ENCODE assay signal across 25 mouse cellular contexts in the genomic region with DNA sequence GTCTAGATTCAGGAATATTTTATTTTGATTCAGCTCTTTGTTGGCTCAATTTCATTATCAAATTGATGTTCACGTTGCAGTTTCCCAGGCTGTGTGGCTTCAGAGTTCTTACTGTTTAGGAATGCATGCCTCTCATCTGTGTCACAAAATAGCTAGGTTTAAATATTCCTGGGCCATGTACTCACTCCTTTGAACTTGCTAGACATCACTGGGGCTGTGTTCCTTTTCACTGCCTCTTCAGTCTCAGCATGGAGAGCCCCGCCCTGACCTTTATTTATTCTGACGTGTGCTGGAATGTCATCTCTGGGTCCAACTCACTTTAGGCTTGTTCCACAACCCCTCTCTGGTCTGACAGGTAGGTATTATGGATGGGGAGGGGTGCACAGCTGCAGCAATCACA.
A peak's percentile ranks its signal among the peaks of the same experiment; 100 is the strongest.
DNase-seq lines count a peak whose midpoint lies in the region; ATAC-seq and TF ChIP-seq lines count a peak whose summit lies in the region.
"Had no signal": no experiment of that assay in that cellular context is flagged by ENCODE, and none has a peak within 500 bp of the region (broad histone marks: within the 10 kb centered on the region; RNA-seq: fewer than 3 reads in every experiment).

No protein-coding gene starts in this region.

- H3K9me3 ChIP-seq in lung, postnatal 0 days (ENCODE audit: low read length), result no peaks in the 10 kb centered on the region
- H3K9me3 ChIP-seq: embryonic facial prominence, embryonic 12.5 days; heart, embryonic 12.5 days; heart, embryonic 15.5 days; hindbrain, embryonic 10.5 days; hindbrain, embryonic 13.5 days; intestine, embryonic 15.5 days had no signal

- no peak overlapping the region for H3K4me3 ChIP-seq in lung, postnatal 0 days (ENCODE audit: low read depth, low read length)
- H3K4me3 ChIP-seq: embryonic facial prominence, embryonic 12.5 days; heart, embryonic 12.5 days; heart, embryonic 15.5 days; hindbrain, embryonic 10.5 days; hindbrain, embryonic 13.5 days; intestine, embryonic 15.5 days had no signal

- H3K36me3 ChIP-seq in lung, postnatal 0 days (ENCODE audit: insufficient read depth, low read length), result no peaks in the 10 kb centered on the region
- H3K36me3 ChIP-seq: heart, embryonic 15.5 days; intestine, embryonic 15.5 days had no signal

- no peak for DNase-seq in lung, postnatal 0 days (ENCODE audit: low spot score)
- no peak for DNase-seq in lung, postnatal 10 days
- peak; percentile 56 for DNase-seq in Muller cell, postnatal 12 days (ENCODE audit: inconsistent ontology term)
- DNase-seq in ZHBTc4 (ENCODE audit: low read depth, low spot score), result peak; percentile 32
- no peak for DNase-seq in left cerebral cortex, postnatal 4 days
- DNase-seq in layer of hippocampus, adult 18-20 months (ENCODE audit: low spot score in 2 of 2), result no peak
- DNase-seq: adrenal gland, postnatal 10 days; adrenal gland, postnatal 36 days; cerebellum, adult 18-20 months; cerebellum, adult 9-10 months; cerebellum, postnatal 14 days; forebrain, postnatal 0 days; gastrocnemius, postnatal 25 days; heart, adult 18-20 months; heart, postnatal 10 days; heart, postnatal 36 days had no signal

- H3K9ac ChIP-seq in lung, postnatal 0 days (replicated peaks; ENCODE audit: low read depth), result no peak overlapping the region
- H3K9ac ChIP-seq: embryonic facial prominence, embryonic 12.5 days; forebrain, postnatal 0 days; heart, embryonic 12.5 days; heart, embryonic 15.5 days; hindbrain, embryonic 13.5 days; intestine, embryonic 15.5 days had no signal

- intact Hi-C loops in left cerebral cortex, postnatal 4 days (cut with DNase I), result no loop called here

- no peak for TF ChIP-seq CTCF in lung, postnatal 0 days (IDR thresholded peaks at IDR 0.05)

- no peak overlapping the region for H3K27ac ChIP-seq in lung, postnatal 0 days (ENCODE audit: low read length)
- H3K27ac ChIP-seq: embryonic facial prominence, embryonic 12.5 days; heart, embryonic 15.5 days; hindbrain, embryonic 10.5 days; hindbrain, embryonic 13.5 days; intestine, embryonic 15.5 days had no signal

- H3K27me3 ChIP-seq in lung, postnatal 0 days (replicated peaks; ENCODE audit: insufficient read depth, low read length), result no peaks in the 10 kb centered on the region
- H3K27me3 ChIP-seq: embryonic facial prominence, embryonic 12.5 days; heart, embryonic 12.5 days; heart, embryonic 15.5 days; hindbrain, embryonic 13.5 days; intestine, embryonic 15.5 days had no signal

- TF ChIP-seq EP300 in lung, postnatal 0 days (IDR thresholded peaks at IDR 0.05), result peak; percentile 53

- 33% methylated on average over 3 of the region's 3 CpGs for WGBS in lung, postnatal 0 days

- no peak overlapping the region for H3K4me2 ChIP-seq in lung, postnatal 0 days (replicated peaks; ENCODE audit: low read depth, low read length)
- H3K4me2 ChIP-seq: embryonic facial prominence, embryonic 12.5 days; heart, embryonic 12.5 days; heart, embryonic 15.5 days; hindbrain, embryonic 13.5 days; intestine, embryonic 15.5 days had no signal

- peak; percentile 30; the same call in 1 of the 2 replicates for ATAC-seq in lung, postnatal 0 days
- ATAC-seq in erythroblast, adult 5-6 weeks (replicated peaks; ENCODE audit: low FRiP score, poor library complexity, severe bottlenecking), result no peak
- ATAC-seq: forebrain, embryonic 14.5 days; forebrain, postnatal 0 days; hindbrain, embryonic 16.5 days; intestine, embryonic 15.5 days had no signal

- H3K4me1 ChIP-seq in lung, postnatal 0 days (ENCODE audit: insufficient read depth, low read depth, low read length), result peaks cover 2% of the 10 kb centered on the region; the same call in 1 of the 2 replicates
- H3K4me1 ChIP-seq: hindbrain, embryonic 10.5 days had no signal

Comparison
In these comparisons a context has a peak if more than half of its experiments do, and no peak if none do; other contexts are left out.
1. DNase-seq: peak in Muller cell, postnatal 12 days (single experiment) and ZHBTc4 (single experiment); none in lung, postnatal 0 days (single experiment), lung, postnatal 10 days (single experiment), left cerebral cortex, postnatal 4 days (single experiment) and layer of hippocampus, adult 18-20 months (0 of 2).